Mouse (Mus musculus) gastrocnemius, adult 2 months (tissue): ENCODE measurements around the gene Lonp2. TPM values are rescaled to one million over a fixed set of nuclear protein-coding genes. Genes with fewer than 3 reads are reported as not detected.

ENCODE experiments used
- DNase-seq: peaks from one replicate; pipeline ENCODE4 v3.0.0; 2022
- H3K27ac ChIP-seq: fragments of 200-600 bp; 2 replicates; pipeline ENCODE4 v1.8.1; 2022; ENCODE audit warnings: mild to moderate bottlenecking
- H3K4me3 ChIP-seq: fragments of 200-600 bp; 2 replicates; pipeline ENCODE4 v1.8.1; 2022; ENCODE audit warnings: mild to moderate bottlenecking, moderate library complexity
- CTCF ChIP-seq: fragments of 200-600 bp; IDR thresholded peaks from 2 replicates; pipeline ENCODE4 v1.8.1; 2022; ENCODE audit warnings: antibody characterized with exemption, mild to moderate bottlenecking, moderate library complexity
- intact Hi-C: fragments of 180-260 bp; cut with DNase I; formaldehyde crosslinking; loops from one replicate; pipeline ENCODE4 v1.15.1; 2025
- long read RNA-seq, 2 experiments: library from polyadenylated mRNA; stranded (forward); transcript quantifications; one replicate each; pipeline ENCODE4 v2.0.0; 2021
- total RNA-seq, 2 experiments: library from RNA; stranded (reverse); gene quantifications; 2 replicates each; pipeline ENCODE4 v1.2.3; 2021

Lonp2 gene
- total RNA-seq, result 10 to 100 TPM; 51.7 to 55.6 TPM
- long read RNA-seq, experiment 1, transcript Lonp2-201 (15 exons, 2,860 nt), result major isoform, 64 of 75 reads
- long read RNA-seq, experiment 1, transcript Lonp2-203 (13 exons, 2,372 nt), result minor isoform, 5 of 75 reads
- long read RNA-seq, experiment 1, partial matches to known transcripts, result 3 of 75 reads
- long read RNA-seq, experiment 1, other reads (novel, unspliced or antisense), result 3 of 75 reads
- long read RNA-seq, experiment 2, transcript Lonp2-201 (15 exons, 2,860 nt), result major isoform, 78 of 92 reads
- long read RNA-seq, experiment 2, partial matches to known transcripts, result 5 of 92 reads
- long read RNA-seq, experiment 2, other reads (novel, unspliced or antisense), result 6 of 92 reads

GRCm38 (mm10) chr8:86623911-86624731 is at the start of gene Lonp2:
Gene Lonp2, plus strand, starts transcription at chr8:86624043.
- Histone ChIP-seq H3K4me3 (peak within 1 kb of the TSS; percentile 76), H3K27ac (peak within 1 kb of the TSS; percentile 97)
- TF ChIP-seq CTCF, result no peak
- intact Hi-C loops, result loop anchor here (5.0 kb wide), 1 partner anchor 123 kb away; the partner anchor contains the start of genes Gm10638 and Siah1a
- DNase-seq, result peak; percentile 100

- no peak for DNase-seq
- Histone ChIP-seq H3K4me3 (no peak overlapping the region; the same call in 1 of the 2 replicates), H3K27ac (0 out of 2 replicates have a peak overlapping the region, but pooled peaks have one; percentile 8)
- intact Hi-C loops, result no loop called here
- no peak for TF ChIP-seq CTCF
These were observed 46.3 kb upstream of the Lonp2 start for GRCm38 (mm10) chr8:86577547-86577946.

DNA sequence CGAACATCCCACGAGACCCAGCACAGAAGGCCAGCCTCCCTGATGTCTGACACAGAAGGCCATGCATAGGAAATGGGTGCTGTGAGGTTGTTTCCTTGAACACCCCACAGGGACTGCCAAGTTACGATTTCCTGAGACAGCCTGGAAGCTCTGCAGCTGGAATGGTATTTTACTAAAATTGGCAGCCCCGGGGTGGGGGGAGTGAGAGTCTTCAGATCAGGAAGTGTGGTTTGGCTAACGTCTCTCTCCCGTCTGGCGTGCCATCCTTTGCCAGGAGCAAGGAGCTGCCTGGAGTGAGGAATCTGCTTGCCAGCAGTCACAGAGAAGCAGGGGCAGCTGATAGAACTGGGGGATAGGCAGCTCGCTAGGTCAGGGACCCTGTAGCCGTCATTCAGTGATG is 45.8 kb upstream of the Lonp2 start:
- 0 out of 2 replicates have a peak overlapping the region, but pooled peaks have one; percentile 16 for H3K27ac ChIP-seq
- H3K4me3 ChIP-seq, result peak overlapping the region; percentile 5; the same call in 1 of the 2 replicates
- no peak for DNase-seq
- intact Hi-C loops, result no loop called here
- no peak for TF ChIP-seq CTCF

DNA sequence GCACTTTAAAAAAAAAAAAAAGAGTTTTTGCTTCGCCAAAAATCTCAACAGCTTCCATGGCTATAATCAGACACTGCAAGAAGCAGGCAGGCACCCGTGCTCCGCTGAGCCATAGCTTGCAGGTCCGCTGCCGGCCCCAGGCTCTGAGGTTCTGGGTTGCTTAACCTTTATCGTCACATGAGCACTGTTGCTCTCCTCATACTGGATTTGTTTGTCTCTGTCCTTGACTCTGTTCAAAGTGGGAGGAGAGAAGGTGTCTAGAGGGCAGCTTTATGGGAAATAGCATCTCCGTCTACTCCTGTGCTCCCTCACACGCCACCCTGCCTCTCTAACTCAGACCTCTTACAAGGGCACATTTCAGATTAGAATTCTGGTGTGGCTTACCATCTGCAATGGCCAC is 45.1 kb upstream of the Lonp2 start:
- Histone ChIP-seq H3K4me3 (no peak overlapping the region), H3K27ac (no peak overlapping the region)
- no peak for TF ChIP-seq CTCF
- no peak for DNase-seq
- intact Hi-C loops, result no loop called here

- TF ChIP-seq CTCF, result no peak
- Histone ChIP-seq H3K27ac (no peak within 1 kb of the TSS), H3K4me3 (no peak within 1 kb of the TSS)
- intact Hi-C loops, result no loop called here
- DNase-seq, result no peak
These were observed 43.4 kb upstream of the Lonp2 start, which contains the start of gene Abcc12 for GRCm38 (mm10) chr8:86580458-86580857. Gene Abcc12, minus strand, starts transcription at chr8:86580686.

GRCm38 (mm10) chr8:86581921-86582331 is 41.9 kb upstream of the Lonp2 start:
- no peak overlapping the region for H3K4me3 ChIP-seq
- DNase-seq, result no peak
- intact Hi-C loops, result no loop called here
- TF ChIP-seq CTCF, result no peak; the same call in 1 of the 2 replicates
- no peak overlapping the region for H3K27ac ChIP-seq

GRCm38 (mm10) chr8:86585118-86585517 is 38.7 kb upstream of the Lonp2 start:
- peak; percentile 79 for DNase-seq
- intact Hi-C loops, result loop anchor here (1.0 kb wide), 1 partner anchor 886 kb away; no protein-coding TSS in a partner anchor
- Histone ChIP-seq H3K4me3 (peak overlapping the region; percentile 77), H3K27ac (peak overlapping the region; percentile 74)
- peak; percentile 82 for TF ChIP-seq CTCF

- peak overlapping the region; percentile 77 for H3K4me3 ChIP-seq
- peak overlapping the region; percentile 74 for H3K27ac ChIP-seq
- intact Hi-C loops, result loop anchor here (1.0 kb wide), 1 partner anchor 886 kb away; no protein-coding TSS in a partner anchor
- DNase-seq, result peak; percentile 79
- peak; percentile 90 for TF ChIP-seq CTCF
These were observed 38.3 kb upstream of the Lonp2 start for GRCm38 (mm10) chr8:86585532-86585931.

DNA sequence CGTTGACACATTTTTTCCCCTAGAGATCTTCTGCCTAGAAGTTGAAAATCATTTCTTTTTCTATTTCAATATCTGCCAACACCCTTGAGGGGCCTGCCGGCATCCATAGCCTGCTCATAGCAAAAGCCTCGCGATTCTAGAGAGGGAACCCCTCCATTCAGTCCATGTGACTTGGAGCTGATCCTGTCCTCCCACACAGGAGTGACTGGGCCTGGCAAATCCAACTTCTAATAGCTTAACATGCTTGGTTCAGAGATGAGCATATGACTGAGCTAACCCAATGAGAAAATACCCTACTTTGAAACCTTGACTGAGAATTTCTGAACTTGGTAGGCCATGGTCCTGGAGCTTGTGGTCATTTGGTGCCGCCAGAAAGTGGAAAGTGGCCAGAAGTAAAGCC is 37.8 kb upstream of the Lonp2 start:
- TF ChIP-seq CTCF, result no peak
- Histone ChIP-seq H3K27ac (peak overlapping the region; percentile 74; the same call in 1 of the 2 replicates), H3K4me3 (no peak overlapping the region)
- intact Hi-C loops, result no loop called here
- no peak for DNase-seq

DNA sequence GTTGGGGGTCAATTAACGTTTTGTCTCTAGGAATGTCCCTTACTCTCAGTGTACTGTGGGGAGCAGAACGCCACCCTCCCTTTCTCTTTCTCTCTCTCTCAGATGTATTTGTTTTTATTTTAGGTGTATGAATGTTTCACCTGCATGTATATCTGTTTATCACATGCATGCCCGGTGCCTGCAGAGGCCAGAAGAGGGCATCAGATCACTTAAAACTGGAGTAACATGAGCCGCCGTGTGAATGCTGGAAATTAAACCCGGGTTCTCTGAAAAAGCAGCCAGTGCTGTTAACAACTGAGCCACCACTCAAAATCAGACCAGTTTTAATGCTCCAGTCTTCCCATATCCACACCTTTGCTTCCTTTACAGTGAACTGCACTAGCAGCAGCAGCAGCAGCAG is 37.2 kb upstream of the Lonp2 start:
- peak; percentile 34; the same call in 1 of the 2 replicates for TF ChIP-seq CTCF
- DNase-seq, result no peak
- Histone ChIP-seq H3K27ac (no peak overlapping the region), H3K4me3 (no peak overlapping the region)
- intact Hi-C loops, result no loop called here

- H3K4me3 ChIP-seq, result no peak overlapping the region
- TF ChIP-seq CTCF, result no peak
- DNase-seq, result no peak
- intact Hi-C loops, result no loop called here
- H3K27ac ChIP-seq, result no peak overlapping the region
These were observed 35.5 kb upstream of the Lonp2 start for GRCm38 (mm10) chr8:86588338-86588737.

GRCm38 (mm10) chr8:86593099-86593498 is 30.7 kb upstream of the Lonp2 start:
- H3K27ac ChIP-seq, result no peak overlapping the region

More at GRCm38 (mm10) chr8:86593099-86593498, 30.7 kb upstream of the Lonp2 start:
- no peak for DNase-seq
- intact Hi-C loops, result no loop called here
- H3K4me3 ChIP-seq, result no peak overlapping the region
- TF ChIP-seq CTCF, result no peak
